Mouse (Mus musculus): Measurements from ENCODE around the gene L3mbtl4. TPM values are rescaled to one million over a fixed set of nuclear protein-coding genes. Genes with fewer than 3 reads are reported as not detected.

The L3mbtl4 gene
- polyA plus RNA-seq, 1 experiment from 2014 or later, result 0.11 TPM

DNA sequence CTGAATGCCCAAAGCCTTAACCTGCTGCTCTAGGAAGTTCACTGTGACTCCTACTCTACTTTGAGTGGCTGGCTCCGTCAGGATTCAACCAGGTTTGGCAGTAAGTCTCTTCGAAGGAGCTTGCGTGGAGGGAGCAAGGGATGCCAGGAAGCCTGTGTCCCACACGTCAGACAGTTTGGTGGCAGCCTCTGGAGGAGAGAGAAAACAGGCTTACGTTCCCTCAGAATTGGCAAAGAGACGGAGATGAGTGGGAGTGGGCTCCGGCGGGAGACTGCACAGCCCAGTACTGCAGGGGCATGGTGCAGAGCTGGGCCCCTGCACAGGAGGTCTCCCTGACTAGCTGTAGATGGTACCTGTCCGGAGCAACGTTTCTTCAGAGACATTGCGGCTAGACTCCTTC, 481.2 kb downstream of the L3mbtl4 start:
- no peak overlapping the region for H3K27ac ChIP-seq

GRCm38 (mm10) chr17:68758428-68758827, 484.8 kb downstream of the L3mbtl4 start:
- WGBS, result 69% methylated on average over 5 of the region's 5 CpGs
- H3K27ac ChIP-seq, result no peak overlapping the region
- H3K27me3 ChIP-seq (ENCODE audit: poor library complexity, severe bottlenecking), result no peaks in the 10 kb centered on the region
- H3K9me3 ChIP-seq, result no peaks in the 10 kb centered on the region
- no peak for DNase-seq (ENCODE audit: extremely low spot score, low spot score)
- H3K4me3 ChIP-seq, result no peak overlapping the region
- no peaks in the 10 kb centered on the region; the same call in 1 of the 2 replicates for H3K4me1 ChIP-seq
- H3K36me3 ChIP-seq (replicated peaks), result no peaks in the 10 kb centered on the region

More for the DNA sequence above, 481.2 kb downstream of the L3mbtl4 start:
- Histone ChIP-seq H3K27me3 (ENCODE audit: poor library complexity, severe bottlenecking) (no peaks in the 10 kb centered on the region), H3K9me3 (no peaks in the 10 kb centered on the region), H3K4me1 (no peaks in the 10 kb centered on the region; the same call in 1 of the 2 replicates), H3K36me3 (replicated peaks) (no peaks in the 10 kb centered on the region), H3K4me3 (no peak overlapping the region)
- 93% methylated on average over 11 of the region's 11 CpGs for WGBS
- no peak for DNase-seq (ENCODE audit: extremely low spot score, low spot score)

DNA sequence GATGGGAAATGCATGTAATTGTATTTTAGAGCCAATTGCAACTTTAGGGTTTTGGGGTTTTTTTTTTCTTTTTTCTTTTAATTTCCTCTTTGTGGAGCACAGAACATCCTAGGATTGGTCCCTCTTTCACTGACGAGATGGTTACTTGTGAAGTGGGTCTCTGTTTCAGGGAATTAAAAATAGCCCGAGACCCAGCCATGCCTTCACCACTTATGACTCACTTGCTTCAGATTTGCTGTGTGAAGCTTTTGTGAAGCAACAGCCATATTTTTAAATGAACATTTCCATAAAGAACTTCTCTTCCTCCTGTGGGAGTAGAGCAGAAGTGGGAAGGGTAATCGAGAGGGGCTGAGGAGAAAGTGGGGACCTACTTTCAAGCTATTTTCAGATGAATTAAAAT, 485.3 kb downstream of the L3mbtl4 start:
- Histone ChIP-seq H3K4me1 (no peaks in the 10 kb centered on the region; the same call in 1 of the 2 replicates), H3K9me3 (no peaks in the 10 kb centered on the region), H3K36me3 (replicated peaks) (no peaks in the 10 kb centered on the region), H3K27me3 (ENCODE audit: poor library complexity, severe bottlenecking) (no peaks in the 10 kb centered on the region), H3K27ac (no peak overlapping the region), H3K4me3 (no peak overlapping the region)
- WGBS, result 87% methylated on average over 3 of the region's 3 CpGs
- DNase-seq (ENCODE audit: extremely low spot score, low spot score), result no peak

GRCm38 (mm10) chr17:68759978-68760377, 486.4 kb downstream of the L3mbtl4 start:
- WGBS, result 86% methylated on average over 1 of the region's 1 CpGs
- H3K27ac ChIP-seq, result no peak overlapping the region
- no peak overlapping the region for H3K4me3 ChIP-seq
- no peaks in the 10 kb centered on the region for H3K36me3 ChIP-seq (replicated peaks)
- H3K4me1 ChIP-seq, result no peaks in the 10 kb centered on the region; the same call in 1 of the 2 replicates
- H3K27me3 ChIP-seq (ENCODE audit: poor library complexity, severe bottlenecking), result no peaks in the 10 kb centered on the region
- no peak for DNase-seq (ENCODE audit: extremely low spot score, low spot score)
- no peaks in the 10 kb centered on the region for H3K9me3 ChIP-seq

DNA sequence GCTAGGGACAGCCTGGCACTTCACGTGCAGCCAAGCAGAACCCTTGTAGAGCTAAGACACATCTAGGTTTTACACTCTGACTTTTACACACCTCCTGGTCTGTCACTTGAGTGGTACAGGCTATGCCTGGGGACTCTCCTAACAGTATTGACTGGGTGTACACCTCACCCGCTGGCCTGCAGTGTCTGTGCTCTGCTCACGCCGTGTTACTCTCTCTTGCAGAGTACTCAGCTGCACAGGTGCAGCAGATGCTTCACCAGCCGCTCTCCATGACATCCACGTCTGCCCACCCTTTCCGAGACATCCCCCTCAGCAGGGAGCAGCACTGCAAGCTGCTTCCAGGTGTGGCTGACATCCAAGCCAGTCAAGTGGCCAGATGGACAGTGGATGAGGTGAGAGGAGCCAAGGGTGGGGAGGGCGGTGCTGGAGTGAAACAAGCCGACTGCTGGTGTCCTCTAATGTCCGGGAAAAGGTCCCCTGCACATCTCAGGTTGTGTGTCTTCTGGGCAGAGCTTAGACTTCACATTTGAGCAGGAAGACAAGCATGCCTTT, 490.8 kb downstream of the L3mbtl4 start:
- WGBS, result 85% methylated on average over 10 of the region's 10 CpGs
- Histone ChIP-seq H3K9me3 (no peaks in the 10 kb centered on the region), H3K27me3 (ENCODE audit: poor library complexity, severe bottlenecking) (no peaks in the 10 kb centered on the region), H3K4me1 (no peaks in the 10 kb centered on the region), H3K36me3 (replicated peaks) (no peaks in the 10 kb centered on the region), H3K4me3 (no peak overlapping the region), H3K27ac (no peak overlapping the region)
- no peak for DNase-seq (ENCODE audit: extremely low spot score, low spot score)

GRCm38 (mm10) chr17:68769561-68769960, 496.0 kb downstream of the L3mbtl4 start:
- WGBS, result 89% methylated on average over 4 of the region's 4 CpGs
- Histone ChIP-seq H3K4me1 (no peaks in the 10 kb centered on the region), H3K4me3 (no peak overlapping the region), H3K27ac (no peak overlapping the region), H3K9me3 (no peaks in the 10 kb centered on the region), H3K27me3 (ENCODE audit: poor library complexity, severe bottlenecking) (no peaks in the 10 kb centered on the region), H3K36me3 (replicated peaks) (no peaks in the 10 kb centered on the region)
- no peak for DNase-seq (ENCODE audit: extremely low spot score, low spot score)

GRCm38 (mm10) chr17:68771046-68771750, 497.6 kb downstream of the L3mbtl4 start:
- Histone ChIP-seq H3K9me3 (no peaks in the 10 kb centered on the region), H3K4me3 (no peak overlapping the region), H3K4me1 (no peaks in the 10 kb centered on the region), H3K36me3 (replicated peaks) (no peaks in the 10 kb centered on the region), H3K27me3 (ENCODE audit: poor library complexity, severe bottlenecking) (no peaks in the 10 kb centered on the region), H3K27ac (no peak overlapping the region)
- 77% methylated on average over 7 of the region's 7 CpGs for WGBS
- no peak for DNase-seq (ENCODE audit: extremely low spot score, low spot score)

DNA sequence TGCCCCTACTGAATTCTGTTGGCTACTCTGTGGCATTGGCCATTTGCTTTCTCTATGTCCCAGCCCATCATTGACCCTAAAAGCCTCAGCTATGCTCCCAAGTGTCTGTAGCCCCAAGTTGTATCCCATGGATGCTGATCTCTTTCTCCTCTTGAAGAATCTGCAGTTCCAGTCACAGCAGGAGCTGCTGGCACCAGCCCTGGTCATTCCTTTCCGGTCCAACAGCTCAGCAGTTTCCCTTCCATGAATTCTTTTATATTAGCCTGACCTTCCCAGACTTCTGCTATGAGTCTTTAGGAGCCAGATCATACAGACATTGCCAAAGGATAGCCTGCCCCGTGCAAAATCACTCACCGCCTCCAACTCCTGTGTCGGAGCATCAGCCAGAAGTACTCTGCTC, 520.1 kb downstream of the L3mbtl4 start:
- H3K9me3 ChIP-seq, result no peaks in the 10 kb centered on the region
- H3K4me3 ChIP-seq, result no peak overlapping the region
- no peaks in the 10 kb centered on the region for H3K36me3 ChIP-seq (replicated peaks)
- DNase-seq (ENCODE audit: extremely low spot score, low spot score), result no peak
- H3K27ac ChIP-seq, result no peak overlapping the region
- no peaks in the 10 kb centered on the region for H3K27me3 ChIP-seq (ENCODE audit: poor library complexity, severe bottlenecking)
- 90% methylated on average over 4 of the region's 4 CpGs for WGBS
- no peaks in the 10 kb centered on the region for H3K4me1 ChIP-seq

DNA sequence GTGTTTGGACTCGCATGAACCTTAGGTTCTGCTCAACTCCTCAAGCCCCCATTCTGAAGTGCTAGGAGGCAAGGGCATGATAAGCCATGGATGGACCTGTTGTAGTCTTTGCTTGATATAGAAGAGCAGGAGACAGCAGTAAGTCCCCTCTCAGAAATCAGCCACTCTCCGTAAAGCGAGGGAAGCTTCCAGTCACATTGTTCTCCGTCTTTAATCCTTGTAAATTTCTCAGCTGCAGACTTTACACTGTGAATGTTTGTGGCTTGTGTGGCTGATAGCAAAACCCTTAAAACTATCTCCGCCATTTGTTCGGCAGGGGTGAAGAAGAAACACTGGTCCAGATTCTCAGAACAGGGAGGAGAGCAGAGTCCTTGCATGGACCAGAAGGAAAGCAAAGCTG, 552.7 kb downstream of the L3mbtl4 start, which contains the start of gene Tmem200c:
TSS of gene Tmem200c (plus strand) at position 301 of the 400 bp plus-strand sequence.
- no peak within 1 kb of the TSS for H3K27ac ChIP-seq
- H3K9me3 ChIP-seq, result no peaks in the 10 kb centered on the region
- no peaks in the 10 kb centered on the region for H3K36me3 ChIP-seq (replicated peaks)
- H3K27me3 ChIP-seq (ENCODE audit: poor library complexity, severe bottlenecking), result no peaks in the 10 kb centered on the region
- H3K4me3 ChIP-seq, result no peak within 1 kb of the TSS
- 77% methylated on average over 6 of the region's 6 CpGs for WGBS
- no peak for DNase-seq (ENCODE audit: extremely low spot score, low spot score)
- H3K4me1 ChIP-seq, result no peaks in the 10 kb centered on the region
